Mouse (Mus musculus) heart, embryonic 12.5 days (tissue): ENCODE data around the gene Exosc10. TPM values are rescaled to one million over a fixed set of nuclear protein-coding genes. Genes with fewer than 3 reads are reported as not detected.

Source experiments
- ATAC-seq: fragments of 200-750 bp; cut with Nextera tagmentation; 2 replicates; pipeline ENCODE4 v1.8.0; 2017; ENCODE audit warnings: moderate TSS enrichment, moderate library complexity; ENCODE audit not compliant: insufficient number of reproducible peaks, low FRiP score
- H3K27ac ChIP-seq: fragments of 300-500 bp; sonication (generic); 2 replicates; pipeline ENCODE4 v1.5.1; 2016; ENCODE audit warnings: mild to moderate bottlenecking, moderate library complexity; ENCODE audit not compliant: poor library complexity, severe bottlenecking
- H3K27me3 ChIP-seq: fragments of 300-500 bp; sonication (generic); replicated peaks from 2 replicates; pipeline ENCODE4 v1.6.1; 2016; ENCODE audit warnings: mild to moderate bottlenecking, moderate library complexity
- H3K36me3 ChIP-seq: fragments of 300-500 bp; sonication (generic); 2 replicates; pipeline ENCODE4 v1.6.1; 2016; ENCODE audit warnings: mild to moderate bottlenecking, moderate library complexity
- H3K4me1 ChIP-seq: fragments of 300-500 bp; sonication (generic); replicated peaks from 2 replicates; pipeline ENCODE4 v1.6.1; 2016; ENCODE audit warnings: mild to moderate bottlenecking
- H3K4me2 ChIP-seq: fragments of 300-500 bp; sonication (generic); 2 replicates; pipeline ENCODE4 v1.6.1; 2016; ENCODE audit warnings: mild to moderate bottlenecking, moderate library complexity
- H3K4me3 ChIP-seq: fragments of 300-500 bp; sonication (generic); 2 replicates; pipeline ENCODE4 v1.5.1; 2016; ENCODE audit warnings: mild to moderate bottlenecking
- H3K9ac ChIP-seq: fragments of 300-500 bp; sonication (generic); 2 replicates; pipeline ENCODE4 v1.6.1; 2016; ENCODE audit warnings: mild to moderate bottlenecking, moderate library complexity
- H3K9me3 ChIP-seq: fragments of 300-500 bp; sonication (generic); replicated peaks from 2 replicates; pipeline ENCODE4 v1.6.1; 2016; ENCODE audit warnings: mild to moderate bottlenecking, moderate library complexity
- WGBS: fragments of 180-500 bp; shearing (Covaris S2); methylation state at CpG from one replicate; pipeline ENCODE4 v1.1.7; 2016; 5-methylcytosine and 5-hydroxymethylcytosine counted together
- polyA plus RNA-seq: library from polyadenylated mRNA; unstranded; fragments of >200 nt; fragmentation: Nextera tagmentation; extraction: Ambion mirVana; gene quantifications from 2 replicates; pipeline ENCODE4 v1.2.1, GENCODE M21; 2016

Exosc10 gene
- polyA plus RNA-seq, result 71.3 TPM in 2 replicates

- no peaks in the 10 kb centered on the region for H3K27me3 ChIP-seq
- H3K9ac ChIP-seq, result peak within 1 kb of the TSS; percentile 90
- peak within 1 kb of the TSS; percentile 70 for H3K4me2 ChIP-seq
- no peaks in the 10 kb centered on the region; the same call in 1 of the 2 replicates for H3K4me1 ChIP-seq
- peak within 1 kb of the TSS; percentile 78 for H3K4me3 ChIP-seq
- H3K36me3 ChIP-seq, result peaks cover 73% of the 10 kb centered on the region
- ATAC-seq, result peak; percentile 91
- H3K27ac ChIP-seq, result peak within 1 kb of the TSS; percentile 80
- under 1% methylated on average over 63 of the region's 63 CpGs for WGBS
- H3K9me3 ChIP-seq, result no peaks in the 10 kb centered on the region
Observed at GRCm38 (mm10) chr4:148558297-148559000, at the start of gene Exosc10. Gene Exosc10, plus strand, starts transcription at chr4:148558429.

DNA sequence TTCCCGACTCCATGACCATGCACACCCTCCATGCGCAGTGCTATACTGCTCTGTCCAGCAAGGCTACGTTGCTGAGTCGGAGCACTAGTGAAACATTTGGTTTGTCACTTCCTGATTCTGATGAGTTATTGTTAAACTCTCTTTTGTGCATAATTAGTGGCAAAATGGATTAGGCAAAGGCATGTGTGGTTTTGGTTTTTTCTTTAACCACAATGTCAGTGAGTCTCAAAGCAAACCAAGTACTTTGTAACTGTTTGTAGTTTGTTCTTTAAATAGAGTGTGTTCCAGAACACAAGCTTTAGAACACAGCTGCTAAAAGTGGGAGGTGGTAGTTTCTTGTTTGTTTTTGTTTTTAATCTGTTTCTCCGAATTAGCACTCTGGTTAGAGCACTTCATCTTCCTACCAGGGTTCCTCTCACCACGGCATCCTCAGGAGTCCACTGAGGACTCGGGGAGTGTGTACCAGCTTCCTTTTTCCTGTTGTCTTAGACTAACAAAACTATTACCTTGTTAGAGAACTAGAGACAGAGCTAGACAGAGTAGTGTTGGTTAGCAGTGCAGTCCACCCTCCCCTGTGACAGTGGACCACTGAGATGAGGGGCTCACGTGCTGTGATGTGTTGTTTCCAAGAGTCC is 48.7 kb upstream of the Exosc10 start:
- no peak for ATAC-seq
- peaks cover 65% of the 10 kb centered on the region for H3K36me3 ChIP-seq

DNA sequence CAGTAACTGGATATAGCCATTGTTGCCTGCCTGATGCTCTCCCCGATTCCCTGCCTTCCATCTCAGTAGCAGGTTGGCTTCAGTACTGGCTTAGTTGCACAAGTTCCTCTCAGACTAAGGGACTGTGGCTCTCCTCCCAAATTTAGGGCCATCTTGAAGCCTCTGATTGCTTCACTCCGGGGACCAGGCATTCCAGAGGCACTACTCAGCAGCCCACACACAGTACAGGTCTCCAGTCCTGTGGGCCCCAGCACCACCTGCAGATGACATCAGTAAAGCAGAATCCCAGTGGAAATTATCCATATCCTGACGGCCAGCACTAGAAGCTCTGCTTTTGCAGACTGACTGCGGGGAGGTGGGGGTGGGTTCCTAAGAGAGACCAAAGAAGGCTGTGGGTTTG is 47.5 kb upstream of the Exosc10 start:
- no peak overlapping the region for H3K4me3 ChIP-seq
- H3K36me3 ChIP-seq, result peaks cover 72% of the 10 kb centered on the region
- H3K9me3 ChIP-seq, result no peaks in the 10 kb centered on the region
- no peak overlapping the region for H3K27ac ChIP-seq
- no peak overlapping the region for H3K9ac ChIP-seq
- WGBS, result 75% methylated on average over 4 of the region's 4 CpGs
- no peaks in the 10 kb centered on the region for H3K4me1 ChIP-seq
- H3K27me3 ChIP-seq, result no peaks in the 10 kb centered on the region
- H3K4me2 ChIP-seq, result no peak overlapping the region
- no peak for ATAC-seq

More for the DNA sequence above, 48.7 kb upstream of the Exosc10 start:
- WGBS, result 84% methylated on average over 8 of the region's 8 CpGs
- Histone ChIP-seq H3K27ac (no peak overlapping the region), H3K4me3 (no peak overlapping the region), H3K4me1 (peaks cover 3% of the 10 kb centered on the region), H3K9me3 (no peaks in the 10 kb centered on the region), H3K27me3 (no peaks in the 10 kb centered on the region), H3K9ac (no peak overlapping the region), H3K4me2 (no peak overlapping the region)

DNA sequence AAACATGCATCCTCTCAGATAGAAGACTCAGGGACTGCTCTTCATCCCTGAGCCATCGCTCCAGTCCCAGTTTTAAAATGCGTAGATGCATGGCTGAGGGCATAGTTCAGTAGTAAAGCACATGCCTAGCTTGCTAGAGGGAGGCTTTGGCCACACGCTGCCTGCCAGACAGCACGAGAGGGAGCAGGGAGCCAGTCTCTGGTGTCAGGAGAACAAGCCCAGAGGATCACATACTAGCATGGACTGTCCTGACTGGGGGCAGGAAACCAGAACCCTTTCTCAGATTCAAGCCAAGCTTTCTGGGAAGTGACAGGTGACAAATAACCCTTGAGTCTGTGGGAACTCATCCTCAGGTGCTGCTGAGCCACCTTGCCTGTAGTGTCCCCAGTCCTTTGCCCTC is 46.9 kb upstream of the Exosc10 start:
- Histone ChIP-seq H3K36me3 (peaks cover 71% of the 10 kb centered on the region), H3K9ac (no peak overlapping the region), H3K4me1 (no peaks in the 10 kb centered on the region), H3K9me3 (no peaks in the 10 kb centered on the region), H3K27me3 (no peaks in the 10 kb centered on the region), H3K4me2 (no peak overlapping the region), H3K4me3 (no peak overlapping the region), H3K27ac (no peak overlapping the region)
- 94% methylated on average over 4 of the region's 4 CpGs for WGBS
- no peak for ATAC-seq

- no peak for ATAC-seq
- Histone ChIP-seq H3K27ac (no peak overlapping the region), H3K27me3 (no peaks in the 10 kb centered on the region), H3K9ac (no peak overlapping the region), H3K9me3 (no peaks in the 10 kb centered on the region), H3K4me3 (no peak overlapping the region), H3K4me2 (no peak overlapping the region), H3K36me3 (peaks cover 75% of the 10 kb centered on the region), H3K4me1 (peaks cover 9% of the 10 kb centered on the region)
- 79% methylated on average over 6 of the region's 6 CpGs for WGBS
Observed at GRCm38 (mm10) chr4:148513021-148513559, 45.1 kb upstream of the Exosc10 start.

- Histone ChIP-seq H3K27ac (no peak overlapping the region), H3K4me3 (no peak overlapping the region), H3K27me3 (no peaks in the 10 kb centered on the region), H3K4me2 (no peak overlapping the region), H3K9ac (no peak overlapping the region), H3K9me3 (no peaks in the 10 kb centered on the region), H3K36me3 (peaks cover 80% of the 10 kb centered on the region), H3K4me1 (peaks cover 14% of the 10 kb centered on the region)
- WGBS, result 88% methylated on average over 2 of the region's 2 CpGs
- ATAC-seq, result no peak
Observed at GRCm38 (mm10) chr4:148515313-148515712, 42.9 kb upstream of the Exosc10 start.

GRCm38 (mm10) chr4:148517809-148518208 is 40.4 kb upstream of the Exosc10 start:
- Histone ChIP-seq H3K4me1 (peaks cover 14% of the 10 kb centered on the region), H3K9me3 (0 out of 2 replicates have a peak, but pooled peaks cover 2% of the 10 kb centered on the region), H3K9ac (no peak overlapping the region), H3K4me3 (no peak overlapping the region), H3K27me3 (no peaks in the 10 kb centered on the region), H3K36me3 (peaks cover 80% of the 10 kb centered on the region), H3K4me2 (no peak overlapping the region), H3K27ac (0 out of 2 replicates have a peak overlapping the region, but pooled peaks have one; percentile 25)
- WGBS, result 45% methylated on average over 4 of the region's 4 CpGs
- no peak for ATAC-seq

DNA sequence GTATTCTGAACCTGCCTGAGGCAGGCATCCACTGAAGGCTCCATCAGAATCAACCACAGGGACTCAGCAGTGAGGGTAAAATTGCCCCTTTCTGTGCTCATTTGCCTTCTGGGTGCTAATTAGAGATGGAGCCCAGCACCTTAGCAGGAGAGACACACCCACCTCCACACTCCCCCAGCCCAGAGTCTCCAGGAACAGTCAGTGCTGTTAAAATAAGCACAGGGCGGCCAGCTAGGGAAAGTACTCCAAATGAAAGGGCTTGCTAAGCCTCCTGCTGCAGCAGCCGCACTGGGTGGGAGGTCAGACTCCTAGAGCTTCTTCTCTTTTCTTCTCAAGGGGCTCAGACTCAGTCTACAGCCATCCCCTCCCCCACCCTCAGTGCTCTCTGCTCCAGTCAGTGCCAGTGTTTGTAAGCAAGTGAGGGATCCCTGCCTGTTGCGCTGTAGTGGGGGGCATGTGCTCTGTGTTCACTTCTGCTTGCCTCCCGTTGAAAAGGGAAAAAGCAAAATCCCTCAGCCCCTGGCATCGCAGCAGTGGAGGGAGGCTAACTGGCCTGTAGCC is 39.9 kb upstream of the Exosc10 start:
- Histone ChIP-seq H3K4me1 (peaks cover 14% of the 10 kb centered on the region), H3K9ac (no peak overlapping the region), H3K4me3 (no peak overlapping the region), H3K27ac (peak overlapping the region; percentile 25; the same call in 1 of the 2 replicates), H3K36me3 (peaks cover 80% of the 10 kb centered on the region), H3K4me2 (no peak overlapping the region), H3K27me3 (no peaks in the 10 kb centered on the region), H3K9me3 (0 out of 2 replicates have a peak, but pooled peaks cover 2% of the 10 kb centered on the region)
- 50% methylated on average over 5 of the region's 5 CpGs for WGBS
- no peak for ATAC-seq

- Histone ChIP-seq H3K36me3 (peaks cover 86% of the 10 kb centered on the region), H3K4me1 (no peaks in the 10 kb centered on the region), H3K4me3 (no peak overlapping the region), H3K9me3 (0 out of 2 replicates have a peak, but pooled peaks cover 2% of the 10 kb centered on the region), H3K9ac (no peak overlapping the region), H3K27ac (no peak overlapping the region), H3K27me3 (no peaks in the 10 kb centered on the region), H3K4me2 (no peak overlapping the region)
- ATAC-seq, result no peak
- WGBS, result 68% methylated on average over 7 of the region's 7 CpGs
Observed at GRCm38 (mm10) chr4:148523538-148523937, 34.7 kb upstream of the Exosc10 start.

DNA sequence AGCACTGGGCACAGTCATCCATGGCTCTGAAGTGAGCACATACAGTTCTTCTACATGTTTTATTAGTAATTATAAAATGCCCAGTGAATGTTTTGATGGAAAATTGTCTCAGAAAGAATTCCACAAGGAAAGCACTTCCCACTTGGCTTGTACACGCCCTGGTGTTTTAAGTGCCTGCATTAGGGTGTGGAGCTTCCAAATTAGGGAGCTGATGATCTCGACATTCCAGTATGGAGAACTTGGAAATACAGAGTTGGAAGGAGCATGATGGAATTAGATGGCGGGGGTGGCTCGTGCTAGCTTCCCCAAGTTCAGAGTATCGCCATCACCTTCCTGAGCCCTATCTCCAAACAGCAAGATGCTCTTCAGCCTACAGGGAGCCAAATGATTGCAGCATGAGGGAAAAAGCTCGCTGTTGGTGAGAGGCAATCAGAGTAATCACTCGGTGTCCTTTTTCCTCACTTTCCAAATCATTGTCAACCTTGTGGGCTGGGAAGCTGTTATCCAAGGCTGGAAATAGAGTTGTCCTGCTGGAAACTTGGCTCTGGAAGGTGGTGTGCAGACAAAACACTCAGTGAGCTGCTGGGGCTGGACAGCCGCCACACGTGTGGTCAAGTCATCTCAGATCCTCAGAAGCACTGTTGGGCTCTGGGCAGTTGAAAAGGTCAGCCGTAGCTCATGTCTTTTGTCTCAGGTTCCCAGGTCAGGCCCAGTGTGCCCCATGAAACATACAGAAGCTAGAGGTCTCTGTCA is 30.9 kb upstream of the Exosc10 start:
- Histone ChIP-seq H3K36me3 (peaks cover 90% of the 10 kb centered on the region), H3K9ac (no peak overlapping the region), H3K27ac (no peak overlapping the region), H3K27me3 (no peaks in the 10 kb centered on the region), H3K4me3 (no peak overlapping the region), H3K4me1 (no peaks in the 10 kb centered on the region), H3K9me3 (no peaks in the 10 kb centered on the region), H3K4me2 (no peak overlapping the region)
- ATAC-seq, result no peak
- WGBS, result 86% methylated on average over 10 of the region's 10 CpGs
